Mouse (Mus musculus) olfactory bulb, adult 2 months (tissue): Measurements from ENCODE around the gene Serpina12. TPM values are rescaled to one million over a fixed set of nuclear protein-coding genes. Genes with fewer than 3 reads are reported as not detected.

ENCODE experiments used
- H3K27ac ChIP-seq: fragments of 200-500 bp; 2 replicates; pipeline ENCODE4 v1.5.1; 2012; ENCODE audit warnings: low read depth, low read length; ENCODE audit not compliant: insufficient read depth
- H3K4me1 ChIP-seq: fragments of 200-500 bp; 2 replicates; pipeline ENCODE4 v1.6.1; 2012; ENCODE audit warnings: low read length; ENCODE audit not compliant: control insufficient read depth, insufficient read depth
- H3K4me3 ChIP-seq: fragments of 200-500 bp; 2 replicates; pipeline ENCODE4 v1.5.1; 2012; ENCODE audit warnings: mild to moderate bottlenecking, low read depth, low read length, moderate library complexity; ENCODE audit not compliant: insufficient read depth
- CTCF ChIP-seq: fragments of 200-500 bp; IDR thresholded peaks from 2 replicates; pipeline ENCODE4 v1.5.1; 2012; ENCODE audit warnings: low read depth, mild to moderate bottlenecking, low read length, moderate library complexity; ENCODE audit not compliant: insufficient read depth
- POLR2A ChIP-seq: fragments of 200-500 bp; IDR thresholded peaks from 2 replicates; pipeline ENCODE4 v1.6.1; 2012; ENCODE audit warnings: mild to moderate bottlenecking, low read depth, low read length, moderate library complexity; ENCODE audit not compliant: insufficient read depth
- WGBS: fragments of 180-500 bp; shearing (Covaris S2); methylation state at CpG from one replicate; pipeline ENCODE4 v1.1.7; 2018; 5-methylcytosine and 5-hydroxymethylcytosine counted together
- polyA plus RNA-seq: library from polyadenylated mRNA; stranded (reverse); fragments of >200 nt; gene quantifications from 2 replicates; pipeline ENCODE4 v1.2.4, GENCODE M21; 2012; ENCODE audit warnings: low replicate concordance; ENCODE audit not compliant: missing spikeins, insufficient read depth, insufficient read length

Serpina12 gene
- polyA plus RNA-seq, 1 experiment, result not detected

DNA sequence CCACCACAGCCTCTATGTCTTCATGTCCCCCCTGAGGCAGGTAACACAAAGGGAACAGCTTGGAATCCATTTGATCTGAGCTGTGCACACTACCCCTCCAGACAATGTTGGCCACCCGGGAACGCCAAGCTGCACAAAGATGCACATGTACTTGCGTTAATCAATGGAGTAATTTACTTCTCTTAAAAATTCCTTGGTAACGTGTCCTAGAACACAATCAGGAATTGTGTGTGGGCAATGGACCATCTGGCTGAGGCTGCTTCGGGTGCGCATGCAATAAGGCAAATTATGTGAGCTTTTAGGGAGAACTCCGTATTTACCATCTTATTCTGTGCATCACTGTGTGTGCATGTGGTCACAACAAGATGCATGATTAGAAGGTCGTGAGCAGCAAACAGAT, 44.6 kb downstream of the Serpina12 start:
- TF ChIP-seq POLR2A (no peak), CTCF (no peak)
- H3K27ac ChIP-seq, result no peak overlapping the region
- WGBS, result 43% methylated on average over 8 of the region's 8 CpGs

DNA sequence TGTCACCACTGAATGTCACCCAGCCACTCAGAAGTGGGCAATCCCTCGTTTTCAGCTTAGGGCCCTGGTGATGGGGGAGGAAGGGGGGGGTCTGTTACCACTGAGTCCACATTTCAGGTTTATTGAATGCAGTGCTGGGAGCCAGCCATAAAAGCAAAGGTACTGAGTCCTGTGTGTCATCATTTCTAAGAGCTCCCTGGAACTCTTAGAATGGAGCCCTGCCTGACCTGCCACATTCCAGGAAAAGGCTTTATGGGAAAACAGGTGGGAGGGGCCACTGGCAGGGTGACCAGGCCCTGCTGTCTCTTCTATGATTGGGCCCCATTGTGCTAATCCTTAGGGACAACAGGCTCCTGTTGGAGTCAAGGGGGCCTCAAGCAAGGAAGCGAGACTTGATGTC, 47.7 kb downstream of the Serpina12 start:
- 71% methylated on average over 2 of the region's 2 CpGs for WGBS
- no peak for TF ChIP-seq CTCF
- TF ChIP-seq POLR2A, result no peak
- Histone ChIP-seq H3K4me1 (no peaks in the 10 kb centered on the region), H3K27ac (no peak overlapping the region), H3K4me3 (no peak overlapping the region)

More for the DNA sequence above, 44.6 kb downstream of the Serpina12 start:
- Histone ChIP-seq H3K4me3 (no peak overlapping the region), H3K4me1 (peaks cover 3% of the 10 kb centered on the region; the same call in 1 of the 2 replicates)

DNA sequence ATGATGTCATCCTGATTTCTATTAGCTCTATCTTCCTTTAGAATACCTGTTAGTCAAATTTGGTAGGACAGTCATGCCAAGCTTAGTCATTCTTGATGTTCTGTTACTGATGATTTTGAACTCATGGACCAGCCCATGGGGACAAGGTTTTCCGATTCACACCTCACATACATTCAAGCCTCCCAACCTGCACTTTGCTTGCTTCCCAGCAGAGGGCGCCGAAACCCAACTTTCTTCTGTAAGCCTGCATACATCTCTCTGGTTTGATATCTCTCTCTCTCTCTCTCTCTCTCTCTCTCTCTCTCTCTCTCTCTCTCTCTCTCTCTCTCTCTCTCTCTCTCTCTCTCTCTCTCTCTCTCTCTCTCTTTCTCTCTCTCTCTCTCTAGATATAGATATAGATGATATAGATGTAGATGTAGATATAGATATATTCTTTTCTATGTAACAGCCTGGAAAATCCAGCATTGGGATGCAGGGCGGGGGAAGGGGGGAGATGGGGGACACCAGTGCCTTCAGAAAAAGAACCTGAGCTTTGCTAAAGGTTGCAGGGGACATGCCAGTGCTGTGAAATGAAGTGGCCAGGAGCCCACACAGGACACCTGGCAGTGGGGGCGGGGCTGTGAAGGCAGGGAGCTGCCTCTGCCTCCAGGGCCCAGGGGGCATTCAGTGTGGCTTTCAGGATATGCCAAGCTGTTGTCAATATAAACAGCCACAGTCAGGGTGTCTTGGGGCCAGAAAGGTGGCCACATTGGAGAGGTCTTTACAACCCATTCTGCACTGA, 48.8 kb downstream of the Serpina12 start:
- 39% methylated on average over 5 of the region's 5 CpGs for WGBS
- H3K4me1 ChIP-seq, result no peaks in the 10 kb centered on the region
- H3K4me3 ChIP-seq, result no peak overlapping the region
- no peak overlapping the region for H3K27ac ChIP-seq
- no peak for TF ChIP-seq POLR2A
- TF ChIP-seq CTCF, result peak; percentile 69

DNA sequence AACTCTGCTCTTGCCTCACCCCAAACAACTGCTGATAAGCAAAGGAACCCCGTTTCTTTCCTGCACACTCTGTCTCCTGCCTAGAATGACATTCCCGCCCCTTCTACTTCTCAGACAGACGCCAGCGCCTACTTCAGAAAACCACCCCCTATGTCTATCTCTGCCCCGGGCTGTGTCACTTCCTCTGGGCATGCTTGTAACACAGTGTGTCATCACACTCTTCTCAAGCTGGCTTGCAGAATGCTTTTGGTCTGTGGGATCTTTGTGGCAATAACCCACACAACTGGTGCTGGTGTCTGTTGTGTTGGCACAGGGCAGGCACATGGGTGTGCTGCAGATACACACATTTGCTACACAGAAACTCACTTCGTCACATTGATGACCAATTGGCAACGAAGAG, 51.3 kb downstream of the Serpina12 start:
- no peak for TF ChIP-seq CTCF
- Histone ChIP-seq H3K4me3 (no peak overlapping the region), H3K27ac (no peak overlapping the region), H3K4me1 (no peaks in the 10 kb centered on the region)
- WGBS, result 63% methylated on average over 7 of the region's 7 CpGs

DNA sequence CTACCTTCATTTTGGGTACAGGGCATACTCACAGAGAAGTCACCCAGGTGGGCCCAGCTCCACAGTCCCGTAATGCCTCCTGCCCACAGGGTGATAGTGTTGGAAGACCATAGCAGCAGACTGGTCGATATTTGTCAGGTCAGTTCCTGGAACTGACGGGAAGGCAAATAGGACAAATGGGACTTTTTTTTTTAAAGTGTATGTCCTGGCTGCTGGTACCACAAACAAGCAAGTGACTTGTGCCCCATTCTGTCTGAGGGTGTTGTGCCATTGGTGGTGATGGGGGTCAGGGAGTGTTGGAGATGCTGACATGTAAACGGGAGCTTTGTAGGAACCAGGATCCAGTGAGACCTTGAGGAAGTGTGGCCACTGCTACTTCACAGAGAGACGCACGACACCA, 54.4 kb downstream of the Serpina12 start, which contains the start of gene Serpina11:
Serpina11 (minus strand) TSS at position 101 of the 400 bp plus-strand sequence.
- 93% methylated on average over 6 of the region's 6 CpGs for WGBS
- Histone ChIP-seq H3K4me3 (no peak within 1 kb of the TSS), H3K27ac (no peak within 1 kb of the TSS), H3K4me1 (no peaks in the 10 kb centered on the region)
- TF ChIP-seq POLR2A (no peak), CTCF (no peak)

DNA sequence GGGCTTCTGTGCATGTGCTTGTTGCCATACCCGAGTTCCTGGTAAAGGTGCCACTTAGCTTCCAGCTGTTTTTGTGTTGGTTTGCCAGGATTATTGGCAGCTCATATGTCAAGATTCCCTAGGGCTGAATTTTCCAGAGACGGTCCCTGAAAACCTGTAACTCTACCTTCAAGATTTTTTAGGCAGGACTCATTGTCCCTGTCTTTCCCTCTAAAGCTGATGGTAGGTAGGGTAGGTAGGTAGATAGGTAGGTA, 54.8 kb downstream of the Serpina12 start:
- 79% methylated on average over 2 of the region's 2 CpGs for WGBS
- H3K27ac ChIP-seq, result no peak overlapping the region
- no peak overlapping the region for H3K4me3 ChIP-seq
- H3K4me1 ChIP-seq, result no peaks in the 10 kb centered on the region
- TF ChIP-seq CTCF, result no peak
- TF ChIP-seq POLR2A, result no peak

DNA sequence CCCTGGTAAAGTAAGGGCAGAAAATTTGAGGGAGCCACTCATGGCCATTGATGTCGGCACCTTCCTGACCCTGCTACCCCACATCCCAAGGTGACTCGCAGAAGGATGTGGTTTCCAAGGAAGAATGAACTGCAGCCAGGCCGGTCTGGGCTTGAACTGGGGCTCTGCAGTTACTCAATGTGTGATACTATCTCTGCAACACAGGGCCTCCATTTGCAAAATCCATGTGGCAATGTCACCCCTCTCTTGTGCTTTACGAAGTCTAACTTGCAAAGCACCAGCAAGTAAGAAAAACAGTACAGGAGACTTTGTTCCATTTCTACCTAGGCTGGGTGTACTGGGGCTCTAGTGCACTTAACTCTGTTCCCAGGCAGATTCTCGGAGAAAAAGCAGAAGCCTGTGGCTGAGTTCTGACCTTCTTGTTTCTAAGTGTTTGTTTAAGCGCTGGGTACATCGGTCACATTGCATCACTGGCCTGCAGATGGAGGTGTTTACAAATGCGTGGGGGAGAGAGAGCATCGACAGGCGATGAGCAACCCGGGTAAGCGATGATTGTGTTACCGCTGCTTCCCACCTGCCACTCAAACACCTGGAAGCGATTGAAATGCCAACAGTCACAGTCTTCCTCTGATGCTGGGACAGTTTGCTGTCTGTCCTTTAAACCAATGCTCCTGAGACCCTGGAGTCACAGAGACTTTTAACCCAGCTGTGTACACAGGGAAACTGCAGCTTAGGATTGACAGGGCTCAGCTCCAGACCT, 55.3 kb downstream of the Serpina12 start:
- Histone ChIP-seq H3K27ac (no peak overlapping the region), H3K4me3 (no peak overlapping the region), H3K4me1 (no peaks in the 10 kb centered on the region)
- no peak for TF ChIP-seq POLR2A
- TF ChIP-seq CTCF, result no peak
- 67% methylated on average over 14 of the region's 14 CpGs for WGBS

DNA sequence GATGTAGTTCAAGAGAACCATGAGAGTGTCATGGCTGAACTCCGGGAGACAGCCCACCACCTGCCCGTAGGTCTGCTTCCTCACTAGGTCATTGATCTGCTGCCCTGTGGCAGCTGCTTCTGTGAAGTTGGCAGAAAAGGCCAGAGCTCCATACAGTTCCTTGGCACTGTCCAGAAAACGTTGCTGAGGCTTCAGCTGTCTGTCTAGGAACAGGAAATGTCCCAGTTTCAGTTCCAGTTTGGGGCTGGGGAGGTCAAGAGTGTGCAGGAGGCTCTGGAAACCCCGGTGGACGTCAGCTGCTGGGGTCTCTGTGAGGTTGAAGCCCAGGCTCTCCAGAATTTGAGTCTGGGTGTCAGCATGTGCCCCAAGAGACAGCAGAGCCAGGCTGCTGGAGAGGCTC, 58.4 kb downstream of the Serpina12 start:
- TF ChIP-seq CTCF, result no peak
- TF ChIP-seq POLR2A, result no peak
- H3K4me1 ChIP-seq, result no peaks in the 10 kb centered on the region
- no peak overlapping the region for H3K4me3 ChIP-seq
- WGBS, result 66% methylated on average over 5 of the region's 5 CpGs
- no peak overlapping the region for H3K27ac ChIP-seq

DNA sequence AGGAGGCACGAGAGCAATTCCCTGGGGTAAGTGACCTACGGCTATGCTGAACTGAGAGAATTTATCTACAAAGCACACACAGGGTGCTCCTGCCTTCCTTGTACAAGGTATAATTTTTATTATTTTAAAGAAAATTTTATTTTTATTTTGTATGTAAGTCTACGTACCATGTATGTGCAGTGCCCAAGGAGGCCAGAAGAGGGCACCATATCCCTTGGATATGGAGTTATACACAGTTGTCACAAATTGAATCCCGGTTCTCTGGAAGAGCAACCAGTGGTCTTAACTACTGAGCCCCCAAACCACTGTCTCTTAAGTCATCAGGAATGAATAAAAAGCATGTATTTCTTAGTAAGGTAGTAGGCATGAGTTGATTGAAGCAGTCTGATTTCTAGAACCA, 59.3 kb downstream of the Serpina12 start:
- H3K27ac ChIP-seq, result no peak overlapping the region
- H3K4me3 ChIP-seq, result no peak overlapping the region
- no peaks in the 10 kb centered on the region for H3K4me1 ChIP-seq
- TF ChIP-seq POLR2A, result no peak
- WGBS, result 62% methylated on average over 4 of the region's 4 CpGs
